Mouse (Mus musculus) small intestine, adult 2 months (tissue): ENCODE data around the gene Jchain. TPM values are rescaled to one million over a fixed set of nuclear protein-coding genes. Genes with fewer than 3 reads are reported as not detected.

Experiments
- H3K27ac ChIP-seq: fragments of 200-500 bp; 2 replicates; pipeline ENCODE4 v1.5.1; 2012; ENCODE audit warnings: low read depth, low read length, control low read depth, inconsistent platforms; ENCODE audit not compliant: insufficient read depth
- H3K27me3 ChIP-seq: fragments of 200-500 bp; 2 replicates; pipeline ENCODE4 v1.6.1; 2012; ENCODE audit warnings: mild to moderate bottlenecking, moderate library complexity, low read length, inconsistent platforms; ENCODE audit not compliant: control insufficient read depth, insufficient read depth
- H3K36me3 ChIP-seq: fragments of 200-500 bp; 2 replicates; pipeline ENCODE4 v1.6.1; 2012; ENCODE audit warnings: mild to moderate bottlenecking, low read length, control low read depth, inconsistent platforms; ENCODE audit not compliant: control insufficient read depth, insufficient read depth
- H3K4me1 ChIP-seq: fragments of 200-500 bp; 2 replicates; pipeline ENCODE4 v1.6.1; 2012; ENCODE audit warnings: low read length, inconsistent platforms, mixed read lengths; ENCODE audit not compliant: control insufficient read depth, insufficient read depth, insufficient read length
- H3K4me3 ChIP-seq: fragments of 200-500 bp; 2 replicates; pipeline ENCODE4 v1.5.1; 2012; ENCODE audit warnings: low read depth, mild to moderate bottlenecking, control low read depth, inconsistent platforms, low read length, moderate library complexity
- CTCF ChIP-seq: fragments of 200-500 bp; IDR thresholded peaks from 2 replicates; pipeline ENCODE4 v1.5.1; 2012; ENCODE audit warnings: low read depth, mild to moderate bottlenecking, control low read depth, inconsistent platforms, low read length, moderate library complexity, mixed read lengths; ENCODE audit not compliant: insufficient replicate concordance, insufficient read length; ENCODE audit errors: extremely low read depth
- POLR2A ChIP-seq: fragments of 200-500 bp; IDR thresholded peaks from 2 replicates; pipeline ENCODE4 v1.6.1; 2012; ENCODE audit warnings: low read depth, mild to moderate bottlenecking, control low read depth, inconsistent platforms, low read length, moderate library complexity
- WGBS: fragments of 180-500 bp; shearing (Covaris S2); methylation state at CpG from one replicate; pipeline ENCODE4 v1.1.7; 2018; 5-methylcytosine and 5-hydroxymethylcytosine counted together
- polyA plus RNA-seq: library from polyadenylated mRNA; depleted of rRNA; stranded (reverse); fragments of >200 nt; gene quantifications from 2 replicates; pipeline ENCODE4 v1.2.3, GENCODE M21; 2012

Gene Jchain
- polyA plus RNA-seq, 1 experiment, result 1,726 TPM

DNA sequence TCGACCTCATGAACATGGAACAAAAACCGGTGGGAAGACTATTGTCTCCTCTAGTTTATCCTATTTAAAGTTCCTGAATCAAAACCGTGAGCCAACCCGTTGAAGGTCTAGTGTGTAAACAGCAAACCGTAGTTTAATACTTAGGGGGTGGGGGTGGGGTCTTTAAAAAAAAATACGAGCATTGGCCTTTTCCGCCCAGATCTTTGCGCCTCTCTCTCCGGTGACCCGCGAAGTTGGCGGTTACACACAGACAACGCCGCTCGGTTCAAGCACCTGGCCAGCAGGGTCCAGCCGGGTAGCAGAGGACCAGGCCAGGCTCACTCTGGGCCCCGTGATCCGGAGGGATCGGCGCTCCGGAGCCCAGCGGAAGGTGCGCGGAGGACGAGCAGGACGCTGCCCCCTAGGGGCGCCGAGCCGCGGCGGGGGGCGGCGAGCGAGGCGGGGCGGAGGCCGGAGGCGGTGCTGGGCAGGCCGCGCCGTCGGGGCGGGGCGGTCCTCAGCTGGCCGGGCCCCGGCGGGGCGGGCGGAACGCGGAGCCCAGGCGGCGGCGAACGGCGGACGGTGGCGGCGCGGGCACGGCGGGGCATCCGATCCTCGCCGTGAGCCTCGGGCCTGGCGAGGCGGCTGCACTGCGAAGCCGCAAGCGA lies 36.9 kb upstream of the Jchain start, which contains the start of gene Rufy3:
Rufy3 (plus strand) TSS at position 540 of the 647 bp plus-strand sequence.
- Histone ChIP-seq H3K4me3 (peak within 1 kb of the TSS; percentile 98), H3K27me3 (no peaks in the 10 kb centered on the region), H3K27ac (peak within 1 kb of the TSS; percentile 85), H3K4me1 (no peaks in the 10 kb centered on the region; the same call in 1 of the 2 replicates), H3K36me3 (no peaks in the 10 kb centered on the region)
- peak; percentile 50; the same call in 1 of the 2 replicates for TF ChIP-seq CTCF
- peak; percentile 56; the same call in 1 of the 2 replicates for TF ChIP-seq POLR2A
- 3% methylated on average over 68 of the region's 71 CpGs for WGBS

DNA sequence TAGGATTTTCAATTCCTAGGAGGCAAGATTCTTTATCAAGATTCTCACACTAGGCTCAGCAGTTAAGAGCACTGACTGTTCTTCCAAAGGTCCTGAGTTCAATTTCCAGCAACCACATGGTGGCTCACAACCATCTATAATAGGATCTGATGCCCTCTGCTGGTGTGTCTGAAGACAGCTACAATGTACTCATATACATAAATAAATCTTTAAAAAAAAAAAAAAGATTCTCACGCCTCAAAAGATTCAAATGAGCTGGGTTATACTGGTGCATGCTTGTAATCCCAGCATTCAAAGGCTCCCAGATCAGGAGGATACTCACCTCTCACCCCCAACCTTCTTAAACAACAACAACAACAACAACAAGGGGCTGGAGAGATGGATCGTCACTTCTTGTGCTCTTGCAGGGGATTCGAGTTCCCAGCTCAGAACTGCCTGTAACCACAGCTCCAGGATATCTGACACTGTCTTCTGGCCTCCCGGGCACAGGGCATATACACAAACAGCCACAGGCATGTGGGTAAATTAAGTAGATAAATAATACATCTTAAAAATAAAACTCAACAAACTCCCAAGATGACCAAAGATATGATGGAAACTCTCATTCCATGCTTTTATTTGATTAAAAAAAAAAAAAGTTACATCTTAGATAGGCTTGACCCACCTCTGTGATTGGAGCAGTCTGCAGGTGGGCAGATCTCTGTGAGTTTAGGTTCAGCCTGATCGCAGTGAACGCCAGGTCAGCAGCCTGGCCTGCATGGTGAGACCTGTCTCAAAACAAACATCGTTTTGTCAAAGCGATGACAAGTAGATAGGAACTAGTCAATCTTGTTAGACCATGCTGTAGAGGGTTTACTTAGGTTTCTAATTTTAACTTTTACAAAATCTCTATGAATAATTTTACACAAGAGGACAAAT lies 35.4 kb upstream of the Jchain start:
- no peaks in the 10 kb centered on the region for H3K27me3 ChIP-seq
- TF ChIP-seq CTCF, result no peak
- no peak for TF ChIP-seq POLR2A
- 67% methylated on average over 8 of the region's 8 CpGs for WGBS
- H3K27ac ChIP-seq, result no peak overlapping the region
- no peaks in the 10 kb centered on the region for H3K36me3 ChIP-seq
- H3K4me1 ChIP-seq, result no peaks in the 10 kb centered on the region; the same call in 1 of the 2 replicates
- no peak overlapping the region for H3K4me3 ChIP-seq

DNA sequence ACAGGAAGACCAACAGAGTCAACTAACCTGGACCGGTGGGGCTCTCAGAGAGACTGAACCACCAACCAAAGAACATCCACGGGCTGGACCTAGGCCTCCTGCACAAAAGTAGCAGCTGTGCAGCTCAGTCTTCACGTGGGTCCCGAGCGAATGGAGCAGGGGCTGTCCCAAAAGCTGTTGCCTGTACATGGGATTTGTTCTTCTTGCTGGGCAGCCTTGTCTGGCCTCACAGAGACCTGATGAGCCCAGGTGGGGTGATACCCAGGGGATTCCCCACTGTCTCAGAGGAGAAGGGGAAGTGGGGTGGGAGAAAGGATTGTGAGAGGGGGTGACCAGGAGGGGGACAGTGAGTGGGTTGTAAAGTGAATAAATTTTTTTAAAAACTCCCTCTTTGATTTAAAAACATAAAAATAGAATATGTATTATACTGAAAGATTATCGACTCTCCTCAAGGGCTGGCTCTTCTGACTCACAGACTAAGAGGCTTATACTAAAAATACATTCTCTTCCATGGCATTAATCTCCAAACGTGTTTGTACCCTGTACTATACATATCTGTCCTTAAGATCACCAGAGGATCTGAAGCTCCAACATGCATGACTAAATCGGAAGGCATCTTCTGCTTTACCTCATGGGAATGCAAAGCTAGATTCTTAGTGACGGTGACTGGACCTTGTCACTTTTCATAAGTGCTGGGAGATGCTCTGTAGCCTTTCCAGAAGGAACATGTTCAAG lies 33.6 kb upstream of the Jchain start:
- Histone ChIP-seq H3K36me3 (no peaks in the 10 kb centered on the region), H3K4me3 (no peak overlapping the region), H3K27me3 (no peaks in the 10 kb centered on the region), H3K4me1 (no peaks in the 10 kb centered on the region; the same call in 1 of the 2 replicates), H3K27ac (no peak overlapping the region)
- TF ChIP-seq CTCF, result no peak
- no peak for TF ChIP-seq POLR2A
- 88% methylated on average over 9 of the region's 9 CpGs for WGBS

DNA sequence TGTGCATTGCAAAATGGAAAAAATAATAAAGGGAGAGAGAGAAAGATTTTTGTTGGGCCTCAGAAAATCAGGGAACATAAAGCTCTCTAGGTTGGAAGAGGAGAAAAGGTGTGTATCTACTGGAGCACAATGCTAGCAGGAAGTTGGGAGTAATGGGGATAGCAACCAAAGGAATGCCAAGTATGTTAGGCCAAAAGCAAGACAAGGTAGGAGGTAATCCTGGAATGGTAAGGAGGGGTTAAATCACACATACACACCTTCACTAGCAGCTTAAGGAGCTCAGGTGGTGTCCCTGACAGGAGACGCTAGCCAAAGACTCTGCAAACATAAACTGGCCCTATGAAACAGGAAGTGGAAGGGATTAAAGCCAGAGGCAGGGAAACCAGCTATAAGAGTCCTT lies 31.3 kb upstream of the Jchain start:
- no peak for TF ChIP-seq POLR2A
- TF ChIP-seq CTCF, result no peak
- H3K27ac ChIP-seq, result no peak overlapping the region
- WGBS, result 8% methylated on average over 1 of the region's 1 CpGs

DNA sequence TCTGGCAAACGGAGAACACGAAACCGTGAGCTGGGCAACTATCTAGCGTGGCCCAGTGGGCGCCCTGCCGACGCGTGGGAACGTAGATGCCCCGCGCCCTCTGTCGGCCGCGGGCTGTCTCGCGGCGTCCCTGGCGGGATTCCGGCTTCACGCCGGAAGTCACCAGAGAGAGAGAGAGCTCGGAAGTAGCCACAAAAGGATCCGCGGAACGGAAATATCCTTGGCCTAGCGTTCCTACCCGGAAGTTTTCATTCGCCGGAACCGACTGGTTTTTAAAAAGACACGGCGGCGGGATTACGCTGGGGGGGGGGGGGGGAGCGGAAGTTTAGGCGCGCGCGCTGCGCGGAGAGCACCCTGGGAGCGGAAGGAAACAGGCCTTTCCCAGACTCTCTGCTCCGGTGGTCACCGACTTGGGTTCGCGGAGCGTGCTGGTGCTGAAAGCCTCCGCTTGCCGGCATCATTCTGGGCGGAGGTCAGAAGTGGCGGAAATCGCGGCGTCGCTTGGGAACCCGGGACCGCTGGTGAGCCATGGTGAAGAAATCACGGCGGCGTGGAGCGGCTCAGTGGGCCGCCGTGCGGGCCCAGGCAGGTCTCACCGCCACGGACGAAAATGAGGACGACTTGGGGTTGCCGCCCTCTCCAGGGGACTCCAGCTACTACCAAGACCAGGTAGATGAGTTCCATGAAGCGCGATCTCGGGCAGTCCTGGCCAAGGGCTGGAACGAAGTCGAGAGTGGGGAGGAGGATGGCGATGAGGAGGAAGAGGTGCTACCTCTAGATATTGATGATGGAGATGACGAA lies 26.6 kb upstream of the Jchain start, which contains the start of gene Utp3:
Utp3 (plus strand) TSS at position 377 of the 801 bp plus-strand sequence.
- Histone ChIP-seq H3K27ac (peak within 1 kb of the TSS; percentile 84), H3K4me1 (peaks cover 2% of the 10 kb centered on the region; the same call in 1 of the 2 replicates), H3K36me3 (no peaks in the 10 kb centered on the region), H3K27me3 (no peaks in the 10 kb centered on the region), H3K4me3 (peak within 1 kb of the TSS; percentile 90)
- WGBS, result under 1% methylated on average over 76 of the region's 76 CpGs
- peak; percentile 85 for TF ChIP-seq CTCF
- TF ChIP-seq POLR2A, result peak; percentile 45

More for the DNA sequence above, 31.3 kb upstream of the Jchain start:
- Histone ChIP-seq H3K27me3 (no peaks in the 10 kb centered on the region), H3K4me3 (no peak overlapping the region), H3K4me1 (peaks cover 2% of the 10 kb centered on the region; the same call in 1 of the 2 replicates), H3K36me3 (no peaks in the 10 kb centered on the region)
